Mouse (Mus musculus): ENCODE measurements around the gene Ankrd31.

GRCm38 (mm10) chr13:96740159-96740558, 7.9 kb upstream of the Ankrd31 start:
- TF ChIP-seq CTCF (IDR thresholded peaks at IDR 0.05) (no peak), POLR2A (IDR thresholded peaks at IDR 0.05; ENCODE audit: insufficient read depth, low read depth, low read length) (no peak), EP300 (IDR thresholded peaks at IDR 0.05; ENCODE audit: insufficient read depth, low read depth, low read length) (no peak)

Measured in heart, adult 2 months (tissue).